Mouse (Mus musculus) midbrain, embryonic 15.5 days (tissue): Measurements from ENCODE around the gene Prkar2b. TPM values are rescaled to one million over a fixed set of nuclear protein-coding genes. Genes with fewer than 3 reads are reported as not detected.

Experiments
- ATAC-seq: fragments of 200-750 bp; cut with Nextera tagmentation; replicated peaks from 2 replicates; pipeline ENCODE4 v1.8.0; 2017; ENCODE audit warnings: moderate TSS enrichment
- H3K27ac ChIP-seq: fragments of 300-500 bp; sonication (generic); 2 replicates; pipeline ENCODE4 v1.5.1; 2015; ENCODE audit warnings: mild to moderate bottlenecking, inconsistent platforms
- H3K27me3 ChIP-seq: fragments of 300-500 bp; sonication (generic); replicated peaks from 2 replicates; pipeline ENCODE4 v1.6.1; 2015; ENCODE audit warnings: inconsistent platforms
- H3K36me3 ChIP-seq: fragments of 300-500 bp; sonication (generic); replicated peaks from 2 replicates; pipeline ENCODE4 v1.6.1; 2015; ENCODE audit warnings: inconsistent platforms
- H3K4me1 ChIP-seq: fragments of 300-500 bp; sonication (generic); 2 replicates; pipeline ENCODE4 v1.6.1; 2015; ENCODE audit warnings: inconsistent platforms
- H3K4me2 ChIP-seq: fragments of 300-500 bp; sonication (generic); 2 replicates; pipeline ENCODE4 v1.6.1; 2015; ENCODE audit warnings: inconsistent platforms, mild to moderate bottlenecking, moderate library complexity
- H3K4me3 ChIP-seq: fragments of 300-500 bp; sonication (generic); 2 replicates; pipeline ENCODE4 v1.5.1; 2015; ENCODE audit warnings: mild to moderate bottlenecking, inconsistent platforms
- H3K9ac ChIP-seq: fragments of 300-500 bp; sonication (generic); 2 replicates; pipeline ENCODE4 v1.6.1; 2015; ENCODE audit warnings: mild to moderate bottlenecking, inconsistent platforms
- H3K9me3 ChIP-seq: fragments of 300-500 bp; sonication (generic); 2 replicates; pipeline ENCODE4 v1.6.1; 2016; ENCODE audit warnings: inconsistent platforms
- WGBS: fragments of 180-500 bp; shearing (Covaris S2); methylation state at CpG from one replicate; pipeline ENCODE4 v1.1.7; 2015; ENCODE audit warnings: mixed read lengths; 5-methylcytosine and 5-hydroxymethylcytosine counted together
- polyA plus RNA-seq: library from polyadenylated mRNA; unstranded; fragments of >200 nt; fragmentation: Nextera tagmentation; extraction: Ambion mirVana; gene quantifications from 2 replicates; pipeline ENCODE4 v1.2.1, GENCODE M21; 2015

Gene Prkar2b
- polyA plus RNA-seq, 1 experiment from 2014 or later, result 148 TPM

GRCm38 (mm10) chr12:32086874-32087273 is 25.8 kb upstream of the Prkar2b start:
- Histone ChIP-seq H3K9me3 (no peaks in the 10 kb centered on the region), H3K27me3 (no peaks in the 10 kb centered on the region), H3K4me3 (no peak overlapping the region), H3K4me1 (no peaks in the 10 kb centered on the region), H3K9ac (no peak overlapping the region), H3K36me3 (no peaks in the 10 kb centered on the region), H3K27ac (no peak overlapping the region), H3K4me2 (no peak overlapping the region)
- WGBS, result 82% methylated on average over 3 of the region's 3 CpGs
- no peak; the same call in 1 of the 2 replicates for ATAC-seq

GRCm38 (mm10) chr12:32085856-32086255 is 24.8 kb upstream of the Prkar2b start:
- Histone ChIP-seq H3K4me1 (no peaks in the 10 kb centered on the region), H3K9me3 (no peaks in the 10 kb centered on the region), H3K27me3 (no peaks in the 10 kb centered on the region), H3K9ac (no peak overlapping the region), H3K4me3 (no peak overlapping the region), H3K36me3 (no peaks in the 10 kb centered on the region), H3K4me2 (no peak overlapping the region), H3K27ac (no peak overlapping the region)
- ATAC-seq, result no peak
- 85% methylated on average over 3 of the region's 3 CpGs for WGBS

- ATAC-seq, result no peak
- no peak overlapping the region for H3K27ac ChIP-seq
- H3K4me1 ChIP-seq, result no peaks in the 10 kb centered on the region
- H3K9me3 ChIP-seq, result no peaks in the 10 kb centered on the region
- no peaks in the 10 kb centered on the region for H3K36me3 ChIP-seq
- no peaks in the 10 kb centered on the region for H3K27me3 ChIP-seq
- H3K9ac ChIP-seq, result no peak overlapping the region
- H3K4me2 ChIP-seq, result no peak overlapping the region
- H3K4me3 ChIP-seq, result no peak overlapping the region
These were observed 24.1 kb upstream of the Prkar2b start for GRCm38 (mm10) chr12:32085189-32085588.

- H3K27ac ChIP-seq, result no peak overlapping the region
- no peak for ATAC-seq
- H3K27me3 ChIP-seq, result no peaks in the 10 kb centered on the region
- no peaks in the 10 kb centered on the region for H3K36me3 ChIP-seq
- H3K4me2 ChIP-seq, result no peak overlapping the region
- 61% methylated on average over 5 of the region's 5 CpGs for WGBS
- no peak overlapping the region for H3K9ac ChIP-seq
- no peaks in the 10 kb centered on the region for H3K9me3 ChIP-seq
- H3K4me3 ChIP-seq, result no peak overlapping the region
- no peaks in the 10 kb centered on the region for H3K4me1 ChIP-seq
These were observed 23.5 kb upstream of the Prkar2b start for GRCm38 (mm10) chr12:32084601-32085000.

GRCm38 (mm10) chr12:32080692-32081091 is 19.6 kb upstream of the Prkar2b start:
- no peaks in the 10 kb centered on the region for H3K36me3 ChIP-seq
- H3K27me3 ChIP-seq, result no peaks in the 10 kb centered on the region
- H3K4me2 ChIP-seq, result no peak overlapping the region
- H3K4me3 ChIP-seq, result no peak overlapping the region
- no peak for ATAC-seq
- no peaks in the 10 kb centered on the region for H3K9me3 ChIP-seq
- WGBS, result 73% methylated on average over 9 of the region's 9 CpGs
- H3K4me1 ChIP-seq, result no peaks in the 10 kb centered on the region
- H3K9ac ChIP-seq, result no peak overlapping the region
- H3K27ac ChIP-seq, result no peak overlapping the region

GRCm38 (mm10) chr12:32077403-32077802 is 16.3 kb upstream of the Prkar2b start:
- H3K9ac ChIP-seq, result no peak overlapping the region
- no peaks in the 10 kb centered on the region for H3K27me3 ChIP-seq
- H3K4me3 ChIP-seq, result no peak overlapping the region
- no peaks in the 10 kb centered on the region for H3K36me3 ChIP-seq
- WGBS, result 96% methylated on average over 6 of the region's 6 CpGs
- H3K9me3 ChIP-seq, result no peaks in the 10 kb centered on the region
- ATAC-seq, result no peak
- no peak overlapping the region for H3K4me2 ChIP-seq
- no peak overlapping the region for H3K27ac ChIP-seq
- H3K4me1 ChIP-seq, result 0 out of 2 replicates have a peak, but pooled peaks cover 8% of the 10 kb centered on the region

GRCm38 (mm10) chr12:32075831-32076715 is 15.0 kb upstream of the Prkar2b start:
- Histone ChIP-seq H3K36me3 (no peaks in the 10 kb centered on the region), H3K27ac (no peak overlapping the region), H3K27me3 (no peaks in the 10 kb centered on the region), H3K9ac (no peak overlapping the region), H3K4me3 (no peak overlapping the region), H3K4me1 (0 out of 2 replicates have a peak, but pooled peaks cover 8% of the 10 kb centered on the region), H3K4me2 (no peak overlapping the region), H3K9me3 (no peaks in the 10 kb centered on the region)
- 67% methylated on average over 10 of the region's 10 CpGs for WGBS
- no peak for ATAC-seq

GRCm38 (mm10) chr12:32074271-32074670 is 13.2 kb upstream of the Prkar2b start:
- Histone ChIP-seq H3K27me3 (no peaks in the 10 kb centered on the region), H3K4me3 (no peak overlapping the region), H3K36me3 (no peaks in the 10 kb centered on the region), H3K9me3 (no peaks in the 10 kb centered on the region), H3K4me2 (no peak overlapping the region), H3K27ac (no peak overlapping the region), H3K9ac (no peak overlapping the region), H3K4me1 (0 out of 2 replicates have a peak, but pooled peaks cover 8% of the 10 kb centered on the region)
- peak; percentile 62; the same call in 1 of the 2 replicates for ATAC-seq
- 29% methylated on average over 6 of the region's 6 CpGs for WGBS

- H3K4me2 ChIP-seq, result no peak overlapping the region
- H3K9me3 ChIP-seq, result no peaks in the 10 kb centered on the region
- no peaks in the 10 kb centered on the region for H3K27me3 ChIP-seq
- WGBS, result 9% methylated on average over 5 of the region's 5 CpGs
- H3K4me3 ChIP-seq, result no peak overlapping the region
- H3K27ac ChIP-seq, result no peak overlapping the region
- peaks cover 3% of the 10 kb centered on the region for H3K4me1 ChIP-seq
- no peak for ATAC-seq
- H3K9ac ChIP-seq, result no peak overlapping the region
- no peaks in the 10 kb centered on the region for H3K36me3 ChIP-seq
These were observed 4.9 kb upstream of the Prkar2b start for GRCm38 (mm10) chr12:32066004-32066403.

- peak overlapping the region; percentile 97 for H3K27ac ChIP-seq
- no peaks in the 10 kb centered on the region for H3K9me3 ChIP-seq
- peak overlapping the region; percentile 80 for H3K4me3 ChIP-seq
- H3K4me2 ChIP-seq, result peak overlapping the region; percentile 58
- peak; percentile 81 for ATAC-seq
- WGBS, result under 1% methylated on average over 58 of the region's 66 CpGs
- no peaks in the 10 kb centered on the region for H3K36me3 ChIP-seq
- H3K27me3 ChIP-seq, result no peaks in the 10 kb centered on the region
- H3K4me1 ChIP-seq, result peaks cover 31% of the 10 kb centered on the region
- peak overlapping the region; percentile 91 for H3K9ac ChIP-seq
These were observed 628 bp downstream of the Prkar2b start for GRCm38 (mm10) chr12:32060247-32061089.

- Histone ChIP-seq H3K4me1 (peaks cover 36% of the 10 kb centered on the region), H3K4me2 (peak overlapping the region; percentile 58), H3K27me3 (no peaks in the 10 kb centered on the region), H3K9ac (peak overlapping the region; percentile 91), H3K27ac (peak overlapping the region; percentile 97), H3K9me3 (no peaks in the 10 kb centered on the region), H3K4me3 (peak overlapping the region; percentile 80), H3K36me3 (no peaks in the 10 kb centered on the region)
- ATAC-seq, result peak; percentile 43
- WGBS, result 5% methylated on average over 6 of the region's 6 CpGs
These were observed 1.4 kb downstream of the Prkar2b start for GRCm38 (mm10) chr12:32059707-32060106.

- peak overlapping the region; percentile 97 for H3K27ac ChIP-seq
- no peaks in the 10 kb centered on the region for H3K9me3 ChIP-seq
- H3K36me3 ChIP-seq, result no peaks in the 10 kb centered on the region
- no peaks in the 10 kb centered on the region for H3K27me3 ChIP-seq
- peak overlapping the region; percentile 91 for H3K9ac ChIP-seq
- H3K4me2 ChIP-seq, result peak overlapping the region; percentile 58
- H3K4me1 ChIP-seq, result peaks cover 40% of the 10 kb centered on the region
- ATAC-seq, result no peak
- H3K4me3 ChIP-seq, result peak overlapping the region; percentile 80
- 5% methylated on average over 2 of the region's 2 CpGs for WGBS
These were observed 2.0 kb downstream of the Prkar2b start for GRCm38 (mm10) chr12:32059135-32059534.
